ENCODE assay signal across 9 mouse cellular contexts in the genomic region with DNA sequence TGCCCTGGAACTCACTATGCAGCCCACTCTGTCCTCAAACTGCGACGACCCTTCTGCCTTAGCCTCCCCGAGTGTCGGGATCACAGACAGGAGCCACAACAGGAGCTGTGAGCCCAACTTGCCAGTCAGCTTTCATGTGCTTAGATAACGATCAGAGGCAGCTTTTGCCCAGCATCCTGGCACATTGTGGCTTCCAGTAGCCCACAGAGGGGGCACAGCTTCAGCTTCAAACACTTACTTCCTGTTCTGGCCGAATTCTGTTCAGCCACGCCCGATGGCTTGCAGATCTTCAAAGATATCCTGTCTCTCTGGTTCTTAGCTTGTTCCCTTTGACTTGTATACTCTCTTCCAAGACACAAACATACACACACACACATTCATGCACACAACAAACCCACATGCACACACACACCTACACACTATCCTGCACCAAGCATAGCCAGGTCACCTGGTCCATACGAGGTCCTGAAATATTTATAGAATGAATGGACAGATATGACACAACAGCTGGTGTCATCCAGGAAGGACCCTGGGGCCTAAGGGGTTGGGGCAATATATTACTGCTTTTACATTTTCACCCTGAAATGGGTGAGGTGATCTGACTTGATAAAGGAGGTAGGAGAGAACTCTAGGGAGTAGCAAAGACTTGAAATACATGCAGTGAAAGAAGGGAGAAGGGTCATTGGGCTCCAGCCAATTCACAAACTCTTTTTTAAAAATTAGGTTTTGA. TPM values are rescaled to one million over a fixed set of nuclear protein-coding genes. Genes with fewer than 3 reads are reported as not detected.
DNase-seq lines count a peak whose midpoint lies in the region; ATAC-seq and TF ChIP-seq lines count a peak whose summit lies in the region.
"Had no signal": no experiment of that assay in that cellular context is flagged by ENCODE, and none has a peak within 500 bp of the region (broad histone marks: within the 10 kb centered on the region; RNA-seq: fewer than 3 reads in every experiment).

No protein-coding gene starts in this region.

- H3K4me3 ChIP-seq in stomach, embryonic 16.5 days (replicated peaks; ENCODE audit: low read length), result no peak overlapping the region
- H3K4me3 ChIP-seq in stomach, postnatal 0 days (ENCODE audit: low read depth, low read length), result no peak overlapping the region
- no peak overlapping the region for H3K4me3 ChIP-seq in liver, embryonic 14.5 days (ENCODE audit: insufficient read depth in 1 of 2, low read depth in 2 of 2, low read length in 2 of 2)

- no peaks in the 10 kb centered on the region for H3K9me3 ChIP-seq in stomach, embryonic 16.5 days (replicated peaks; ENCODE audit: control insufficient read depth, low read length)
- H3K9me3 ChIP-seq in stomach, postnatal 0 days (ENCODE audit: control insufficient read depth, low read length), result no peaks in the 10 kb centered on the region
- no peaks in the 10 kb centered on the region for H3K9me3 ChIP-seq in liver, embryonic 14.5 days (ENCODE audit: control insufficient read depth, low read length)

- WGBS in stomach, embryonic 16.5 days, result 66% methylated on average over 9 of the region's 9 CpGs
- 66% methylated on average over 9 of the region's 9 CpGs for WGBS in stomach, postnatal 0 days
- WGBS in liver, embryonic 14.5 days (ENCODE audit: insufficient replicate concordance), result 11% methylated on average over 9 of the region's 9 CpGs

- H3K36me3 ChIP-seq in stomach, embryonic 16.5 days (ENCODE audit: control insufficient read depth, insufficient read depth, low read length), result no peaks in the 10 kb centered on the region
- H3K36me3 ChIP-seq in stomach, postnatal 0 days (ENCODE audit: control insufficient read depth, insufficient read depth, low read length), result no peaks in the 10 kb centered on the region
- no peaks in the 10 kb centered on the region for H3K36me3 ChIP-seq in liver, embryonic 14.5 days (replicated peaks; ENCODE audit: control insufficient read depth, insufficient read depth, low read depth)
- H3K36me3 ChIP-seq in splenic B cell, adult 2 months (ENCODE audit: control insufficient read depth, insufficient read depth, low read length, poor library complexity, severe bottlenecking), result peaks cover 2% of the 10 kb centered on the region; the same call in 1 of the 2 replicates

- peaks cover 9% of the 10 kb centered on the region for H3K4me1 ChIP-seq in stomach, embryonic 16.5 days (ENCODE audit: control insufficient read depth, insufficient read depth, low read length)
- H3K4me1 ChIP-seq in stomach, postnatal 0 days (replicated peaks; ENCODE audit: control insufficient read depth, insufficient read depth), result 0 out of 2 replicates have a peak, but pooled peaks cover 2% of the 10 kb centered on the region
- peaks cover 10 to 16% of the 10 kb centered on the region in 2 experiments for H3K4me1 ChIP-seq in liver, embryonic 14.5 days (replicated peaks; ENCODE audit: control insufficient read depth in 2 of 2, insufficient read depth in 2 of 2, low read length in 1 of 2)

- ATAC-seq in stomach, embryonic 16.5 days (ENCODE audit: insufficient read depth, low FRiP score), result no peak
- no peak; the same call in 1 of the 2 replicates for ATAC-seq in stomach, postnatal 0 days (ENCODE audit: low FRiP score, low TSS enrichment)
- 0 out of 2 replicates have a peak, but pooled peaks have one; percentile 31 for ATAC-seq in liver, embryonic 14.5 days (ENCODE audit: insufficient read depth)
- ATAC-seq: forebrain, postnatal 0 days; midbrain, embryonic 16.5 days had no signal

- H3K27me3 ChIP-seq in stomach, embryonic 16.5 days (ENCODE audit: control insufficient read depth, insufficient read depth, low read length), result no peaks in the 10 kb centered on the region
- H3K27me3 ChIP-seq in stomach, postnatal 0 days (ENCODE audit: control insufficient read depth, insufficient read depth, low read length), result no peaks in the 10 kb centered on the region
- H3K27me3 ChIP-seq in liver, embryonic 14.5 days (ENCODE audit: control insufficient read depth, insufficient read depth, low read length), result no peaks in the 10 kb centered on the region
- H3K27me3 ChIP-seq in splenic B cell, adult 2 months (ENCODE audit: control insufficient read depth, insufficient read depth, low read length, poor library complexity, severe bottlenecking), result no peaks in the 10 kb centered on the region

- H3K27ac ChIP-seq in stomach, embryonic 16.5 days (ENCODE audit: low read length), result peak overlapping the region; percentile 4; the same call in 1 of the 2 replicates
- no peak overlapping the region; the same call in 1 of the 2 replicates for H3K27ac ChIP-seq in stomach, postnatal 0 days (replicated peaks)
- peak overlapping the region; percentile 47 for H3K27ac ChIP-seq in liver, embryonic 14.5 days

- peak overlapping the region; percentile 42; the same call in 1 of the 2 replicates for H3K9ac ChIP-seq in stomach, embryonic 16.5 days (ENCODE audit: low read length)
- H3K9ac ChIP-seq in stomach, postnatal 0 days (ENCODE audit: low read length), result no peak overlapping the region; the same call in 1 of the 2 replicates
- peak overlapping the region; percentile 48 for H3K9ac ChIP-seq in liver, embryonic 14.5 days (replicated peaks)
- H3K9ac ChIP-seq: forebrain, postnatal 0 days had no signal

- TF ChIP-seq EP300 in stomach, postnatal 0 days (optimal IDR thresholded peaks at IDR 0.05), result no peak
- no peak for TF ChIP-seq EP300 in liver, embryonic 14.5 days (IDR thresholded peaks at IDR 0.05; ENCODE audit: low read depth)

- no peak for DNase-seq in stomach, postnatal 0 days (ENCODE audit: low spot score)
- DNase-seq in c-Kit-positive CD71-negative TER-119-negative erythroid progenitor cells, embryonic 14.5 days (ENCODE audit: low read depth), result peak; percentile 34
- no peak for DNase-seq in liver, embryonic 14.5 days (ENCODE audit: low read depth in 3 of 3, low spot score in 3 of 3)
- DNase-seq in splenic B cell, adult 2 months (ENCODE audit: low read depth, low spot score), result peak; percentile 55
- no peak for DNase-seq in right cerebral cortex, postnatal 10 days (ENCODE audit: low spot score in 2 of 2)
- no peak for DNase-seq in right cerebral cortex, postnatal 4 days
- DNase-seq: forebrain, postnatal 0 days had no signal

- H3K4me2 ChIP-seq in stomach, embryonic 16.5 days (ENCODE audit: low read depth, low read length), result no peak overlapping the region
- H3K4me2 ChIP-seq in stomach, postnatal 0 days (replicated peaks; ENCODE audit: low read depth), result no peak overlapping the region
- peak overlapping the region; percentile 44 for H3K4me2 ChIP-seq in liver, embryonic 14.5 days (ENCODE audit: low read depth)

- no peak for TF ChIP-seq CTCF in stomach, postnatal 0 days (IDR thresholded peaks at IDR 0.05; ENCODE audit: low read depth)
- no peak for TF ChIP-seq CTCF in liver, embryonic 14.5 days (IDR thresholded peaks at IDR 0.05; ENCODE audit: low read depth)

RNA-seq across cellular contexts. Expression of a gene that starts 6.3 kb away (rescaled TPM):
- polyA plus RNA-seq in stomach, embryonic 16.5 days (2015; fragmentation: Nextera tagmentation; extraction: Ambion mirVana), result 2.7 and 3.9 TPM in 2 replicates
- polyA plus RNA-seq in stomach, postnatal 0 days (2015; fragmentation: Nextera tagmentation; extraction: Ambion mirVana), result 2.2 and 2.6 TPM in 2 replicates
- 1.2 and 1.5 TPM in 2 replicates for polyA plus RNA-seq in liver, embryonic 14.5 days (2012; rRNA removed)
- 0.72 and 1.3 TPM in 2 replicates for polyA plus RNA-seq in liver, embryonic 14.5 days (2014; fragmentation: Nextera tagmentation; extraction: Ambion mirVana)

RNA-seq across cellular contexts. Expression of a gene that starts 10.9 kb away (rescaled TPM):
- 2,126 and 2,216 TPM in 2 replicates for polyA plus RNA-seq in stomach, embryonic 16.5 days (2015; fragmentation: Nextera tagmentation; extraction: Ambion mirVana)
- polyA plus RNA-seq in stomach, postnatal 0 days (2015; fragmentation: Nextera tagmentation; extraction: Ambion mirVana), result 2,935 and 3,187 TPM in 2 replicates
- polyA plus RNA-seq in liver, embryonic 14.5 days (2012; rRNA removed), result 429 and 654 TPM in 2 replicates
- polyA plus RNA-seq in liver, embryonic 14.5 days (2014; fragmentation: Nextera tagmentation; extraction: Ambion mirVana), result 490 and 506 TPM in 2 replicates

RNA-seq across cellular contexts. Expression of a gene that starts 20.9 kb away (rescaled TPM):
- 32.9 TPM in 2 replicates for polyA plus RNA-seq in stomach, embryonic 16.5 days (2015; fragmentation: Nextera tagmentation; extraction: Ambion mirVana)
- polyA plus RNA-seq in stomach, postnatal 0 days (2015; fragmentation: Nextera tagmentation; extraction: Ambion mirVana), result 15.0 and 15.1 TPM in 2 replicates
- polyA plus RNA-seq in liver, embryonic 14.5 days (2012; rRNA removed), result 9.4 and 10.3 TPM in 2 replicates
- polyA plus RNA-seq in liver, embryonic 14.5 days (2014; fragmentation: Nextera tagmentation; extraction: Ambion mirVana), result 7.0 and 7.8 TPM in 2 replicates

RNA-seq across cellular contexts. Expression of a gene that starts 42.8 kb away (rescaled TPM):
- 10.7 and 10.8 TPM in 2 replicates for polyA plus RNA-seq in stomach, embryonic 16.5 days (2015; fragmentation: Nextera tagmentation; extraction: Ambion mirVana)
- 7.8 and 8.5 TPM in 2 replicates for polyA plus RNA-seq in stomach, postnatal 0 days (2015; fragmentation: Nextera tagmentation; extraction: Ambion mirVana)
- 3.3 and 4.0 TPM in 2 replicates for polyA plus RNA-seq in liver, embryonic 14.5 days (2012; rRNA removed)
- 4.3 and 5.3 TPM in 2 replicates for polyA plus RNA-seq in liver, embryonic 14.5 days (2014; fragmentation: Nextera tagmentation; extraction: Ambion mirVana)

RNA-seq across cellular contexts. Expression of a gene that starts 44.3 kb away (rescaled TPM):
- 3,732 and 3,890 TPM in 2 replicates for polyA plus RNA-seq in stomach, embryonic 16.5 days (2015; fragmentation: Nextera tagmentation; extraction: Ambion mirVana)
- 3,550 and 3,693 TPM in 2 replicates for polyA plus RNA-seq in stomach, postnatal 0 days (2015; fragmentation: Nextera tagmentation; extraction: Ambion mirVana)
- 1,053 and 2,546 TPM in 2 replicates for polyA plus RNA-seq in liver, embryonic 14.5 days (2012; rRNA removed)
- 3,181 and 3,454 TPM in 2 replicates for polyA plus RNA-seq in liver, embryonic 14.5 days (2014; fragmentation: Nextera tagmentation; extraction: Ambion mirVana)

Comparison
In these comparisons a context has a peak if more than half of its experiments do, and no peak if none do; other contexts are left out.
1. DNase-seq: peak in c-Kit-positive CD71-negative TER-119-negative erythroid progenitor cells, embryonic 14.5 days (single experiment) and splenic B cell, adult 2 months (single experiment); none in stomach, postnatal 0 days (single experiment), liver, embryonic 14.5 days (0 of 3), right cerebral cortex, postnatal 10 days (0 of 2) and right cerebral cortex, postnatal 4 days (single experiment).